Mouse (Mus musculus) hindbrain, embryonic 11.5 days (tissue): ENCODE data around the gene Eri3. TPM values are rescaled to one million over a fixed set of nuclear protein-coding genes. Genes with fewer than 3 reads are reported as not detected.

Source experiments
- ATAC-seq: fragments of 200-750 bp; cut with Nextera tagmentation; 2 replicates; pipeline ENCODE4 v1.8.0; 2017; ENCODE audit warnings: mild to moderate bottlenecking, moderate TSS enrichment, moderate library complexity; ENCODE audit not compliant: low FRiP score
- DNase-seq: peaks from one replicate; pipeline ENCODE4 v3.0.0-alpha.2; 2015; ENCODE audit warnings: low spot score
- H3K27ac ChIP-seq: fragments of 300-500 bp; sonication (generic); 2 replicates; pipeline ENCODE4 v1.5.1; 2014; ENCODE audit warnings: mild to moderate bottlenecking, low read depth, low read length
- H3K27me3 ChIP-seq: fragments of 300-500 bp; sonication (generic); 2 replicates; pipeline ENCODE4 v1.6.1; 2014; ENCODE audit warnings: mild to moderate bottlenecking, low read length, moderate library complexity, mixed read lengths; ENCODE audit not compliant: control insufficient read depth, insufficient read depth
- H3K36me3 ChIP-seq: fragments of 300-500 bp; sonication (generic); 2 replicates; pipeline ENCODE4 v1.6.1; 2014; ENCODE audit warnings: mild to moderate bottlenecking, low read length, moderate library complexity, mixed read lengths; ENCODE audit not compliant: control insufficient read depth, insufficient read depth
- H3K4me1 ChIP-seq: fragments of 300-500 bp; sonication (generic); replicated peaks from 2 replicates; pipeline ENCODE4 v1.6.1; 2014; ENCODE audit warnings: low read length, mixed read lengths; ENCODE audit not compliant: control insufficient read depth, insufficient read depth
- H3K4me2 ChIP-seq: fragments of 300-500 bp; sonication (generic); replicated peaks from 2 replicates; pipeline ENCODE4 v1.6.1; 2014; ENCODE audit warnings: mild to moderate bottlenecking, low read depth, low read length
- H3K4me3 ChIP-seq: fragments of 300-500 bp; sonication (generic); 2 replicates; pipeline ENCODE4 v1.5.1; 2014; ENCODE audit warnings: low read depth, low read length
- H3K9ac ChIP-seq: fragments of 300-500 bp; sonication (generic); 2 replicates; pipeline ENCODE4 v1.6.1; 2014; ENCODE audit warnings: low read depth, low read length
- H3K9me3 ChIP-seq: fragments of 300-500 bp; sonication (generic); 2 replicates; pipeline ENCODE4 v1.6.1; 2016; ENCODE audit warnings: low read length; ENCODE audit not compliant: control insufficient read depth
- WGBS: fragments of 180-500 bp; shearing (Covaris S2); extraction: QIAGEN DNeasy Blood & Tissue Kit; methylation state at CpG from one replicate; pipeline ENCODE4 v1.1.7; 2014; 5-methylcytosine and 5-hydroxymethylcytosine counted together
- polyA plus RNA-seq: library from polyadenylated mRNA; unstranded; fragments of >200 nt; fragmentation: Nextera tagmentation; extraction: Ambion mirVana; gene quantifications from 2 replicates; pipeline ENCODE4 v1.2.1, GENCODE M21; 2014

Eri3 gene
- polyA plus RNA-seq, 1 experiment from 2014 or later: 110 TPM

- Histone ChIP-seq H3K4me3 (no peak overlapping the region), H3K27ac (no peak overlapping the region), H3K27me3 (no peaks in the 10 kb centered on the region), H3K36me3 (no peaks in the 10 kb centered on the region), H3K4me1 (no peaks in the 10 kb centered on the region), H3K9me3 (no peaks in the 10 kb centered on the region), H3K9ac (no peak overlapping the region), H3K4me2 (no peak overlapping the region)
- DNase-seq: no peak
- ATAC-seq: no peak
- 85% methylated on average over 7 of the region's 7 CpGs for WGBS
Measured at GRCm38 (mm10) chr4:117537002-117537401, 13.2 kb upstream of the Eri3 start.

GRCm38 (mm10) chr4:117539329-117539980 lies 10.7 kb upstream of the Eri3 start:
- 77% methylated on average over 8 of the region's 8 CpGs for WGBS
- DNase-seq: no peak
- no peaks in the 10 kb centered on the region for H3K4me1 ChIP-seq
- H3K27me3 ChIP-seq: no peaks in the 10 kb centered on the region
- no peak overlapping the region for H3K27ac ChIP-seq
- 0 out of 2 replicates have a peak, but pooled peaks have one; percentile 27 for ATAC-seq
- H3K36me3 ChIP-seq: no peaks in the 10 kb centered on the region
- no peak overlapping the region for H3K4me3 ChIP-seq
- H3K9ac ChIP-seq: no peak overlapping the region
- no peak overlapping the region for H3K4me2 ChIP-seq
- H3K9me3 ChIP-seq: no peaks in the 10 kb centered on the region

GRCm38 (mm10) chr4:117540571-117540970 lies 9.6 kb upstream of the Eri3 start:
- H3K36me3 ChIP-seq: no peaks in the 10 kb centered on the region
- H3K4me3 ChIP-seq: no peak overlapping the region
- ATAC-seq: no peak
- no peak overlapping the region for H3K4me2 ChIP-seq
- H3K27me3 ChIP-seq: no peaks in the 10 kb centered on the region
- WGBS: 61% methylated on average over 5 of the region's 5 CpGs
- no peaks in the 10 kb centered on the region for H3K9me3 ChIP-seq
- DNase-seq: no peak
- no peaks in the 10 kb centered on the region for H3K4me1 ChIP-seq
- no peak overlapping the region for H3K27ac ChIP-seq
- H3K9ac ChIP-seq: no peak overlapping the region

DNA sequence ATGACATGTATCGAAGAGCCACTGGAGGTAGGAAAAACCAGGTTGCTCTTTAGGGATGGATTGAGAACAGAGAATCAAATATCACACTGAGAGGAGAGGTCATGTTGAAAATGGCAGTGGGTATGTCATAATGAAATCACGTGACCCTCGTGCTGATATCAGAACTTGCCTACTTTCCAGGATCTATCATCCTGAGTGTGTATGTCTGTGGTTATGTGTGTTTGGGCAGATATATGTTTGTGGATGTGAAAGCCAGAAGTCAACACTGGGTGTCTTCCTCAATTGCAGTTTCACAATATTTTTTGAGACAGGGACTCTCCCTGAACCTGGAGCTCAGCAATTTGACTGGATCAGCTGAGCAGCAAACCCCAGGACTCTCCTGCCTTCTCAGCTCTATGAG lies 4.7 kb upstream of the Eri3 start:
- Histone ChIP-seq H3K9ac (no peak overlapping the region), H3K27me3 (no peaks in the 10 kb centered on the region), H3K4me2 (no peak overlapping the region), H3K27ac (no peak overlapping the region), H3K4me1 (no peaks in the 10 kb centered on the region), H3K36me3 (no peaks in the 10 kb centered on the region), H3K9me3 (no peaks in the 10 kb centered on the region), H3K4me3 (no peak overlapping the region)
- DNase-seq: no peak
- WGBS: 88% methylated on average over 3 of the region's 3 CpGs
- no peak for ATAC-seq

DNA sequence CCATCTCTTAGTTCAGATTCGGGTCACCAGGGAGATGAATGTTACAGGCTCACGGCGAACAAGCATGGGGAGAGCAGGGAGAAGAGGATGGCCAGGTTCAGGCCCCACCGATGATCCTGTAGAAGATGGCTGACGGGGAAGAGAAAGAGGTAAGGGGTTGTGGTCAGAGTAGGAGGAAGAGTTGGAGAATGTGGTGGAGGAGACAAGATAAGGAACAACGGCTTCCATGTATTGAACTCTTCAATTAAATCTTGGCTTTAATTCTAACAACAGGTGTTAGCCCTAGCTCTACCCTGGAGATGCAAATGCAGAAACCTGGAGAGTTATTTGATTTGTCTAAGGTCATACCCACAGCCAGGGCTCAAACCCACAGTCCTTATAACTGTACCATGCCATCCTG lies 3.5 kb upstream of the Eri3 start:
- DNase-seq: no peak

GRCm38 (mm10) chr4:117549576-117549975 lies 589 bp upstream of the Eri3 start:
- no peak overlapping the region for H3K4me3 ChIP-seq
- WGBS: 47% methylated on average over 6 of the region's 6 CpGs

More for the DNA sequence above, 3.5 kb upstream of the Eri3 start:
- 89% methylated on average over 6 of the region's 6 CpGs for WGBS
- no peak overlapping the region for H3K9ac ChIP-seq
- H3K27me3 ChIP-seq: no peaks in the 10 kb centered on the region
- H3K27ac ChIP-seq: no peak overlapping the region
- no peak for ATAC-seq
- no peaks in the 10 kb centered on the region for H3K9me3 ChIP-seq
- peaks cover 5% of the 10 kb centered on the region; the same call in 1 of the 2 replicates for H3K4me1 ChIP-seq
- no peak overlapping the region for H3K4me2 ChIP-seq
- H3K36me3 ChIP-seq: no peaks in the 10 kb centered on the region
- H3K4me3 ChIP-seq: no peak overlapping the region

DNA sequence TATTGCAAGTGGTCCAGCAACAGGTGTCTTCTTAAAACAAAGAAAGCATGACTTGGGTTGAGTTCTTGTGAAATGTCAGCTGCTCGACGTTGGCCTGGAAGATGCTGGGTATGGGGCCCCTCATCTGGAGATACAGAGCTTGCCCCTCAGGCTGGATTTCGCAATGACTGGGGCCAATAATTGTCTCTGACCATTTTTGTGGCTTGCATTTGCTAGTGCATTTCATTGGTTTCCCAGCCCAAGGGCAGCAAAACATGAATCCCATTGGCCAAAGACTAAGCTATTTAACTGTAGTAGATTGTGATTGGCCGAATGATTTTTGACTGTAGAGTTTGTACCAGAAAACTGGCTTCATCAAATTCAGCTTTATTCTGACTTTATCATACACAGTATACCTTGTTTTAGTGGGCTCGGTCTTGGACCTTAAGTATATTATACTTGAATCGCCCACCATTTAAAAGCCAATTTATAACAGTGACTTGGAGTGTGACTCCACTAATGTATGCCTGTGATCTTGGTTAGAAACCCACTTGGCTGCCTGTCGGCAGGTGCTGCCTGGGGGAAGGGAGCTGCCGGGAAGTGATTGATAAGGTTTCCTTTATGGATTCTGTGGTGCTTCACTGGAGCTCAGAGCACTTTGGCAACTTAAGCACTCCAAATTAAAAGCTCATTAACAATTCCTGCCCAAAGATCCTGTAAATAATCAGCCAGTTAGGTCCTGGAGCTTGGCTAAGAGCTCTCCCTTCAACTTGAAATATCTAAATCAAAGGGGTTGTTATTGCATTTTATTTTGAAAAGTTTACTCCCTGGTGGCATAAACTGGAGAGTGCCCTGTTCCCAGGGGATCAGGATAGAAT lies 1.2 kb downstream of the Eri3 start:
- Histone ChIP-seq H3K27me3 (no peaks in the 10 kb centered on the region), H3K36me3 (no peaks in the 10 kb centered on the region), H3K27ac (no peak overlapping the region), H3K9ac (no peak overlapping the region), H3K4me1 (peaks cover 5% of the 10 kb centered on the region; the same call in 1 of the 2 replicates), H3K4me3 (no peak overlapping the region), H3K4me2 (peak overlapping the region; percentile 88), H3K9me3 (no peaks in the 10 kb centered on the region)
- ATAC-seq (no peak), DNase-seq (no peak)
- 56% methylated on average over 8 of the region's 8 CpGs for WGBS

More at GRCm38 (mm10) chr4:117549576-117549975, 589 bp upstream of the Eri3 start:
- H3K4me2 ChIP-seq: no peak overlapping the region
- H3K27me3 ChIP-seq: no peaks in the 10 kb centered on the region
- no peaks in the 10 kb centered on the region for H3K9me3 ChIP-seq
- H3K9ac ChIP-seq: no peak overlapping the region
- H3K4me1 ChIP-seq: peaks cover 5% of the 10 kb centered on the region; the same call in 1 of the 2 replicates
- DNase-seq (peak; percentile 25), ATAC-seq (no peak)
- no peaks in the 10 kb centered on the region for H3K36me3 ChIP-seq
- no peak overlapping the region for H3K27ac ChIP-seq

GRCm38 (mm10) chr4:117555495-117555894 lies 5.3 kb downstream of the Eri3 start:
- H3K9ac ChIP-seq: no peak overlapping the region
- H3K36me3 ChIP-seq: no peaks in the 10 kb centered on the region
- ATAC-seq: no peak
- no peak for DNase-seq
- no peak overlapping the region for H3K27ac ChIP-seq
- no peaks in the 10 kb centered on the region for H3K27me3 ChIP-seq
- no peaks in the 10 kb centered on the region for H3K9me3 ChIP-seq
- H3K4me1 ChIP-seq: peaks cover 5% of the 10 kb centered on the region; the same call in 1 of the 2 replicates
- H3K4me2 ChIP-seq: no peak overlapping the region
- no peak overlapping the region for H3K4me3 ChIP-seq
- WGBS: 56% methylated on average over 2 of the region's 2 CpGs
